Mouse (Mus musculus) lung, adult 2 months (tissue): Measurements from ENCODE around the gene Wsb1.

Experiments used
- CTCF ChIP-seq: fragments of 200-500 bp; IDR thresholded peaks from 2 replicates; pipeline ENCODE4 v1.5.1; 2011; ENCODE audit warnings: mild to moderate bottlenecking, low read length, control low read depth; ENCODE audit not compliant: insufficient read depth
- POLR2A ChIP-seq: fragments of 200-500 bp; IDR thresholded peaks from 2 replicates; pipeline ENCODE4 v1.6.1; 2011; ENCODE audit warnings: low read depth, mild to moderate bottlenecking, control low read depth, low read length, borderline replicate concordance; ENCODE audit errors: extremely low read depth

- TF ChIP-seq CTCF (no peak), POLR2A (no peak)
These were observed 24.8 kb downstream of the Wsb1 start for GRCm38 (mm10) chr11:79229561-79230250.
